Mouse (Mus musculus) intestine, embryonic 16.5 days (tissue): ENCODE measurements around the gene Afap1l2. TPM values are rescaled to one million over a fixed set of nuclear protein-coding genes. Genes with fewer than 3 reads are reported as not detected.
A peak's percentile ranks its signal among the peaks of the same experiment; 100 is the strongest.

Source experiments
- ATAC-seq: fragments of 200-750 bp; cut with Nextera tagmentation; 2 replicates; pipeline ENCODE4 v1.8.0; 2017; ENCODE audit warnings: moderate TSS enrichment, moderate library complexity
- H3K27ac ChIP-seq: fragments of 300-500 bp; sonication (generic); 2 replicates; pipeline ENCODE4 v1.5.1; 2014; ENCODE audit warnings: mild to moderate bottlenecking, low read length
- H3K27me3 ChIP-seq: fragments of 300-500 bp; sonication (generic); replicated peaks from 2 replicates; pipeline ENCODE4 v1.6.1; 2014; ENCODE audit warnings: low read length, control low read depth, mixed read lengths; ENCODE audit not compliant: control insufficient read depth, insufficient read depth
- H3K36me3 ChIP-seq: fragments of 300-500 bp; sonication (generic); 2 replicates; pipeline ENCODE4 v1.6.1; 2014; ENCODE audit warnings: low read length, control low read depth; ENCODE audit not compliant: control insufficient read depth, insufficient read depth
- H3K4me1 ChIP-seq: fragments of 300-500 bp; sonication (generic); 2 replicates; pipeline ENCODE4 v1.6.1; 2014; ENCODE audit warnings: low read length, control low read depth, mixed read lengths; ENCODE audit not compliant: control insufficient read depth, insufficient read depth
- H3K4me2 ChIP-seq: fragments of 300-500 bp; sonication (generic); 2 replicates; pipeline ENCODE4 v1.6.1; 2014; ENCODE audit warnings: low read depth, low read length, control low read depth
- H3K4me3 ChIP-seq: fragments of 300-500 bp; sonication (generic); 2 replicates; pipeline ENCODE4 v1.5.1; 2014; ENCODE audit warnings: mild to moderate bottlenecking, low read length
- H3K9ac ChIP-seq: fragments of 300-500 bp; sonication (generic); 2 replicates; pipeline ENCODE4 v1.6.1; 2014; ENCODE audit warnings: low read depth, low read length
- H3K9me3 ChIP-seq: fragments of 300-500 bp; sonication (generic); 2 replicates; pipeline ENCODE4 v1.6.1; 2016; ENCODE audit warnings: low read length, control low read depth; ENCODE audit not compliant: control insufficient read depth
- WGBS: fragments of 180-500 bp; shearing (Covaris S2); extraction: QIAGEN DNeasy Blood & Tissue Kit; methylation state at CpG from one replicate; pipeline ENCODE4 v1.1.7; 2014; 5-methylcytosine and 5-hydroxymethylcytosine counted together
- polyA plus RNA-seq: library from polyadenylated mRNA; unstranded; fragments of >200 nt; fragmentation: Nextera tagmentation; extraction: Ambion mirVana; gene quantifications from 2 replicates; pipeline ENCODE4 v1.2.1, GENCODE M21; 2015

Afap1l2 gene
- polyA plus RNA-seq, 1 experiment from 2014 or later, result 16.9 TPM

DNA sequence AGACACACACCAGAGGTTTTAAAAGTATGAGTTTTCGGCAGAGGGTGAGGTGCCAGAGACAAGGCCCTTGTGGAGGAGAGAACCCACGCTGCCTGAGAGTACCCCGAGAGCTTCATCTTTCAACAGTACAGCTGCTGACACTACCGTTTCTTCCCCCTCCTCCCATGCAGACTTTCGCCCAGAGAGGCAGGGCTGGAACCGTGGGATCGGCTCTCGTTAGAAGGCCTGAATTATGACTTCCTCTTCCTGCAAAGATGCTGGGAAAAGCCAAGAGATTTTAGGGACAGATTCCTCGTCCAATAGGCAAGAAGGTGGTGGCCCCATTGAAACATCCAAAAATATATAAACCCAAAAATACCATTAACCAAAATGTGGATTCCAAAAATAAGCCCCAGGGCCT lies 63.8 kb downstream of the Afap1l2 start:
- WGBS, result 57% methylated on average over 9 of the region's 9 CpGs
- Histone ChIP-seq H3K27me3 (no peaks in the 10 kb centered on the region), H3K36me3 (no peaks in the 10 kb centered on the region), H3K4me2 (no peak overlapping the region), H3K9ac (no peak overlapping the region), H3K27ac (0 out of 2 replicates have a peak overlapping the region, but pooled peaks have one; percentile 47), H3K9me3 (peaks cover 3% of the 10 kb centered on the region; the same call in 1 of the 2 replicates), H3K4me1 (no peaks in the 10 kb centered on the region; the same call in 1 of the 2 replicates), H3K4me3 (no peak overlapping the region)
- ATAC-seq, result no peak

DNA sequence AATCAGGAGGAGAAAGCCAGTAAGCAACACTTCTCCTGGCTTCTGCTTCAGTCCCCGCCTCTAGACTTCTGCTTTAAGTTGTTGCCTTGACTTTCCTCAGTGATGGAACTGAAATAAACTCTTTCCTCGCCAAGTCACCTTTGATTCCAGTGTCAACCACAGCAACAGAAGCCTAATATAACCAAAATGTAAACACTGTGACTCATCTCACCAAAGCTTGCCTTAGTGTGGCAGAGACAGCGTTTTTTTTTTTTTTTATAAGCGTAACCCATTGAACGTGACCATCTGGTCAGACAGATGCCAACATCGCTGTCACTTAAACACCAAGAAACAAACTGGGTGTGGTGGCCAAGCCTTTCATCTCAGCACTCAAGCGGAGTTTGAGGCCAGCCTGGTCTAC lies 65.8 kb downstream of the Afap1l2 start:
- no peaks in the 10 kb centered on the region for H3K36me3 ChIP-seq
- no peaks in the 10 kb centered on the region for H3K27me3 ChIP-seq
- H3K4me1 ChIP-seq, result no peaks in the 10 kb centered on the region; the same call in 1 of the 2 replicates
- no peak overlapping the region for H3K4me3 ChIP-seq
- 86% methylated on average over 7 of the region's 7 CpGs for WGBS
- ATAC-seq, result no peak
- peaks cover 3% of the 10 kb centered on the region; the same call in 1 of the 2 replicates for H3K9me3 ChIP-seq
- H3K9ac ChIP-seq, result no peak overlapping the region
- H3K27ac ChIP-seq, result no peak overlapping the region
- no peak overlapping the region for H3K4me2 ChIP-seq

DNA sequence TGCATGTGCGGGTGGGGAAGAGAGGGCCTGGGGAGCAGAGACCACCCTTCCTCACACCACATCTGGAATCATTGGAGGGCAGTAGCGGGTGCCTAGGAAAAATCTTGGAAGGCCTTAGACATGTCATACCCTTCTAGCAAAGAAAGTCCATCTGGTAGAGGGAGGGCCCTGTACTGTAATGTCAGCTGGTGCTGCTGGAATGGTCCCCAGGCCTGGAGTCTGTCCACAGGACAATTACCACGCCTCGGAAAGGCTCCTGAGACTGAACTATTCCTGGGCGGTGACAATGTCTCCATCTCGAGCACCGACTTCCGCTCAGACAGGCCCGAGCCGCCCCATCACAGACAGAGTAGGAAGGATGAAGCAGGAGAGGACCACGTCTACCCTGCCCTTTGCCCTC lies 67.5 kb downstream of the Afap1l2 start:
- H3K27me3 ChIP-seq, result no peaks in the 10 kb centered on the region

DNA sequence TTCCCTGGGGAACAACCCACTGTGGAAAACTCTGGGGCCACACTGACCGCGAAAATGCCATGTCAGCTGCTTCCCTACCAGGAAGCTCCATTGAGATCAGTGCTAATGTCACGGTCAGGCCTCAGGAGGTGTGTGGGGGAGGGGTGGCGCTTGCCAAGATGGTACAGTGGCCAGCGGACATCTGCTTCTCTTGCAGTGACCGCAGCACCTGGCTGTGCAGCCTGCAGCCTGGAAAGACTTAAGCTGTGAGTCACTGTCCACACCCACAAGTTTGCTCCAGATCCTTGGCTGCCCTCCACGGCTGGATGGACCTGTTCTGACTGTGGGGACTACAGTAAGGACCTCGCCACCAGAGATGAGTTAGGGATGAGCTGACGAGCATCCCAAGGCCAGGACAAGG lies 68.2 kb downstream of the Afap1l2 start:
- peaks cover 3% of the 10 kb centered on the region; the same call in 1 of the 2 replicates for H3K9me3 ChIP-seq
- no peak overlapping the region for H3K9ac ChIP-seq
- 81% methylated on average over 9 of the region's 9 CpGs for WGBS
- 0 out of 2 replicates have a peak, but pooled peaks cover 5% of the 10 kb centered on the region for H3K36me3 ChIP-seq
- no peak overlapping the region for H3K4me2 ChIP-seq
- H3K27me3 ChIP-seq, result no peaks in the 10 kb centered on the region
- H3K4me1 ChIP-seq, result no peaks in the 10 kb centered on the region; the same call in 1 of the 2 replicates
- no peak overlapping the region for H3K27ac ChIP-seq
- H3K4me3 ChIP-seq, result no peak overlapping the region
- ATAC-seq, result no peak

More for the DNA sequence above, 67.5 kb downstream of the Afap1l2 start:
- Histone ChIP-seq H3K4me3 (no peak overlapping the region), H3K9ac (no peak overlapping the region), H3K4me1 (no peaks in the 10 kb centered on the region; the same call in 1 of the 2 replicates), H3K9me3 (peaks cover 3% of the 10 kb centered on the region; the same call in 1 of the 2 replicates), H3K27ac (no peak overlapping the region), H3K36me3 (0 out of 2 replicates have a peak, but pooled peaks cover 4% of the 10 kb centered on the region), H3K4me2 (no peak overlapping the region)
- WGBS, result 85% methylated on average over 11 of the region's 11 CpGs
- ATAC-seq, result no peak

DNA sequence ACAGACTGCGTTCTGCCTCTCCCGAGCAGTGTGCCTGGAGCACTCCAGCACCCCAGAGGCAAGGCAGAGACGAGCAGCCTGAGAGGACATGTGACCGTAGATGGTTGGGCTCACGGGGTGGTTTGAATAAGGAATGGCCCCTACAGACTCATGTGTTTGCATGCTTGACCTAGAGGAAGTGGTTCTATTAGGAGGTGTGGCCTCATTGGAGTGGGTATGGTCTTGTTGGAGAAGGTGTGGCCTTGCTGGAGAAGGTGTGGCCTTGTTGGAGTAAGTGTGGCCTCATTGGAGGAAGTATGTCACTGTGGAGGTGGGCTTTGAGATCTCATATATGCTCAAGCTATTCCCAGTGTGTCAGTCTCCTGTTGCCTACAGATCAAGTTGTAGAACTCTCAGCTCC lies 70.1 kb downstream of the Afap1l2 start:
- H3K4me2 ChIP-seq, result no peak overlapping the region
- H3K27me3 ChIP-seq, result no peaks in the 10 kb centered on the region

DNA sequence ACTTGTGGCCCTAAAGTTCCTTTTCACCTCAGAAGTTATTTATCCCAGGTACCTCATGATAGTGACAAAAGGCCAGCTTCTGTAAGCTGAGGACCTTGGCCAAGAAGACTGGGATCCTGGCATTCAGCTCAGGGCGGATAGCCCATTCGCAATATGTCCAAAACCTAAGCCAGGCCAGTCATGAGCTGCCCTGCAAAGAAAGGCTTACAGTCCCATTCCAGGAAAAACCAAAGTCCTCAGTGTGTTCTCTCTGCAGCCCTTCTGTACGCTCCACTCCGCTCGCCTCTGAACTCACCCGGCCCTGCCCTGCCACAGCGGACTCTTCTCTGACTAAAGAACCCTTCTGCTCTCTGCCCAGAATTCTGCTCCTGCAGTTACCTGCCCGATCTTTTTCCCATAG lies 71.8 kb downstream of the Afap1l2 start:
- Histone ChIP-seq H3K36me3 (0 out of 2 replicates have a peak, but pooled peaks cover 5% of the 10 kb centered on the region), H3K4me3 (no peak overlapping the region), H3K9ac (no peak overlapping the region), H3K4me2 (no peak overlapping the region), H3K9me3 (no peaks in the 10 kb centered on the region), H3K4me1 (no peaks in the 10 kb centered on the region), H3K27me3 (no peaks in the 10 kb centered on the region), H3K27ac (no peak overlapping the region)
- ATAC-seq, result no peak
- WGBS, result 96% methylated on average over 8 of the region's 8 CpGs

More for the DNA sequence above, 70.1 kb downstream of the Afap1l2 start:
- no peak for ATAC-seq
- Histone ChIP-seq H3K4me3 (no peak overlapping the region), H3K9me3 (no peaks in the 10 kb centered on the region), H3K9ac (no peak overlapping the region), H3K4me1 (no peaks in the 10 kb centered on the region), H3K36me3 (0 out of 2 replicates have a peak, but pooled peaks cover 5% of the 10 kb centered on the region), H3K27ac (no peak overlapping the region)
- WGBS, result 87% methylated on average over 5 of the region's 5 CpGs

DNA sequence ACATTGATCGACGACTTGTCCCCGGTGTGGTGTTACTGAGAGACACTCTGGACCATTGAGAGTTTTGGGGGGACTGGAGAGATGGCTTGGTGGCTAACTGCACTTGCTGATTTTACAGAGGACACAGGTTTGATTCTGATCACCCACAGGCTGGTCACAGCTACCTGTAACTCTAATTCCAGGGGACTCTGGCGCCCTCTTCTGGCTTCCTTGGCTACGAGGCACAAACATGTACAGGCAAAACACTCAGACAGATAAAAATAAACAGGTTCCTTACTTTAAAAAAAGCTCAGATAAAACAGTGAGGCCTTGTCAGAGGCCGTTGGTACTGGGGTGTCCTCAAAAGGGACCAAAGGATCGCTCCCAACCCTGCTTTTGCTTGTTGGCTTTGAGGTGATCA lies 72.3 kb downstream of the Afap1l2 start:
- no peak overlapping the region for H3K4me2 ChIP-seq

DNA sequence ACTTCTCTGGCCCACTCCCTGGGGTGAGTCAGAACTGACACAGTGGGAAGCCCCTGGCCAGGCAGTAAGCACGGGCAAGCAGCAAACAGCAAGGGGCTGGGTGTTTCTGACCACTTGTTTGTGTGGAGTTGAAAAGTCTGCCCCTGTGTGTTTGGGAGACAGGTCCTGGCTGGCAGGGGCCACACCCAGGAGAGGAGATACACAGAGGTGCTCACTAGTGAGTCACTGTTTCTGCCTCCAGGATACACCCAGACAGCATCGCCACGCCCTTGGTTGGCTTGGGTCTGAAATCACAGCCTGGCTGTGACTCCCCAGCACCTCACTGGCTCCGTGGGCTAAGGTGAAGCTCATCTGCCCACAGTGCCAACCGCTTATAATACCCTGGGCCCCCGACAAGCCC lies 72.9 kb downstream of the Afap1l2 start:
- 84% methylated on average over 6 of the region's 6 CpGs for WGBS
- no peaks in the 10 kb centered on the region for H3K9me3 ChIP-seq
- H3K36me3 ChIP-seq, result 0 out of 2 replicates have a peak, but pooled peaks cover 5% of the 10 kb centered on the region
- no peaks in the 10 kb centered on the region for H3K27me3 ChIP-seq
- no peak overlapping the region for H3K9ac ChIP-seq
- ATAC-seq, result no peak
- H3K27ac ChIP-seq, result no peak overlapping the region
- no peak overlapping the region for H3K4me3 ChIP-seq
- no peak overlapping the region for H3K4me2 ChIP-seq
- no peaks in the 10 kb centered on the region for H3K4me1 ChIP-seq

More for the DNA sequence above, 72.3 kb downstream of the Afap1l2 start:
- Histone ChIP-seq H3K9ac (no peak overlapping the region), H3K27ac (no peak overlapping the region), H3K4me3 (no peak overlapping the region), H3K36me3 (0 out of 2 replicates have a peak, but pooled peaks cover 5% of the 10 kb centered on the region), H3K9me3 (no peaks in the 10 kb centered on the region), H3K27me3 (no peaks in the 10 kb centered on the region), H3K4me1 (no peaks in the 10 kb centered on the region)
- ATAC-seq, result no peak
- 86% methylated on average over 7 of the region's 7 CpGs for whole genome bisulfite sequencing

DNA sequence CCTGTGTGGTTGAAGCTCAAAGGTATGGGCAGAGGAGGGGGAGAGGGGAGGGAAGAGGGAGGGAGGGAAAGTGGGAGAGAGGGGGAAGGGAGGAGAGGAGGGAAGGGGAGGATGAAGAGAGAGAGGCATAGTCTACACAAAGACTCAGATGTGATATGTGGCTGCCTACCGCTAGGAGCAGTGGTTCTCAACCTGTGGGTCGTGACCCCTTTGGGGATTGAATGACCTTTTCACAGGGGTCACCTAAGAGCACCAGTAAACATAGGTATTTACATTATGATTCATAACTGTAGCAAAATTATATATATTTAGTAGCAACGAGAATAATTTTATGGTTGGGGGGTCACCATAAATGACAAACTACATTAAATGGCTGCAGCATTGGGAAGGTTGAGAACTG lies 74.2 kb downstream of the Afap1l2 start:
- ATAC-seq, result no peak

DNA sequence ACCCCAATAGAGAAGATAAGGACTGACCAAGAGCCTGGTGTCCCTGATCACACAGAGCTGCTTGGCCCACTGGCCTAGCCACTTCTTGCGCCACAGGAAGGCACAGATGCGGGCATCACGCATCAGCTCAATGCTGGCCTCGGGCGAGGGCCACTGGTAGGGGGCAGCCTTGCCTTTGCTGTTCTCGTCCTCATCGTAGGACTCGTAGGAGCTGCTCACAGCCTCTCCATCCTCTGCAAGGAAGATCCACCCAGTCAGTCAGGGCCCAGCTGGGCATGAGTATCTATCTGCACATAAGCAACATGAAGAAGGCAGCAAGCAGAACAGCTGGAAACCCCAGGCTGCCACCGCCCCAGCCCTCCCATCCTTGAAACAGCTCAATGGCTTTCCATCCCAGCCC lies 78.0 kb downstream of the Afap1l2 start:
- no peak for ATAC-seq
- Histone ChIP-seq H3K4me2 (no peak overlapping the region), H3K9ac (no peak overlapping the region), H3K27ac (no peak overlapping the region), H3K9me3 (no peaks in the 10 kb centered on the region), H3K4me1 (no peaks in the 10 kb centered on the region), H3K36me3 (no peaks in the 10 kb centered on the region), H3K27me3 (no peaks in the 10 kb centered on the region), H3K4me3 (no peak overlapping the region)
- WGBS, result 77% methylated on average over 9 of the region's 9 CpGs

More for the DNA sequence above, 74.2 kb downstream of the Afap1l2 start:
- 0 out of 2 replicates have a peak, but pooled peaks cover 5% of the 10 kb centered on the region for H3K36me3 ChIP-seq
- H3K4me2 ChIP-seq, result no peak overlapping the region
- H3K4me1 ChIP-seq, result no peaks in the 10 kb centered on the region
- no peaks in the 10 kb centered on the region for H3K27me3 ChIP-seq
- H3K9me3 ChIP-seq, result no peaks in the 10 kb centered on the region
- no peak overlapping the region for H3K4me3 ChIP-seq
- H3K27ac ChIP-seq, result no peak overlapping the region
- no peak overlapping the region for H3K9ac ChIP-seq
- 79% methylated on average over 3 of the region's 3 CpGs for WGBS
